ENCODE assay signal across 8 mouse cellular contexts in the genomic region with DNA sequence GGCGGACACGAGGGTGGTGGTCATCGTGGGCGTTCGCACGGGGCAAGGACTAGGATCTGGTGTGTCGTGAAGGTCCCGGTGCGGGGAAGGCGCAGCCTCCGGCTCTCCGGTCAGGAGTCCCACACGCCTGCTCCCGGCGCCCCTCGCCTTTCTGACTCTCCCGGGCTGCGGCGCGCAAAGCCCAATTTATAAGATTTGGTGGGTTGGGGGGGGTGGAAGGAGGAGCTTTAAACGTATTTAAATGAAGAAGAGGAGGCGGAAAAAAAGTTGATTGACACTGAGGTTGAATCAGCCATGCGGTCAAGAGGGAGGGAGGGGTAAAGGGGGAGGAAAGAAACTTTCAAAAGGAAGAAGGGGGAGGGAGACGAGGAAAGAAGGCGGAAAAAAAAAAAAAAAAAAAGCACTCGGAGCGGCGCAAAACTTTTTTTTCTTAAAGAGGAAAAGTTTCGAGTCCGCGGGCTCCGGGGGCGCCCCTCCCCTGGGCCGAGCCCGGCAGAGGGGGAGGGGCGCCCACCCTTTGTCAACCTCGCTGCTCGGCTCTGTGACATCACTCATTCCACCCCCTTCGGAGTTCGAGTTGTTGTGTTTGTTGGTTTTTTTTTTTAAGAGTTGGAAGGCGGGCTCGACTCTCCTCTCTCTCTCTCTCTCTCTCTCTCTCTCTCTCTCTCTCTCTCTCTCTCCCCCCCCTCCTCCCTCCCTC. TPM values are rescaled to one million over a fixed set of nuclear protein-coding genes. Genes with fewer than 3 reads are reported as not detected.
DNase-seq lines count a peak whose midpoint lies in the region; ATAC-seq and TF ChIP-seq lines count a peak whose summit lies in the region.

Gene Zfp36l1 (minus strand): TSS at position 162 of the 700 bp plus-strand sequence.

- under 1% methylated on average over 38 of the region's 42 CpGs for WGBS in embryonic facial prominence, embryonic 12.5 days
- under 1% methylated on average over 39 of the region's 42 CpGs for WGBS in limb, embryonic 15.5 days
- under 1% methylated on average over 41 of the region's 42 CpGs for WGBS in midbrain, postnatal 0 days

- TF ChIP-seq CTCF in midbrain, postnatal 0 days (IDR thresholded peaks at IDR 0.05), result no peak

- peak within 1 kb of the TSS; percentile 92 for H3K4me2 ChIP-seq in embryonic facial prominence, embryonic 12.5 days (replicated peaks)
- H3K4me2 ChIP-seq in limb, embryonic 15.5 days, result peak within 1 kb of the TSS; percentile 79
- H3K4me2 ChIP-seq in midbrain, postnatal 0 days (ENCODE audit: low read depth, low read length, poor library complexity, severe bottlenecking), result peak within 1 kb of the TSS; percentile 84

- peak; percentile 38; the same call in 1 of the 2 replicates for ATAC-seq in embryonic facial prominence, embryonic 12.5 days (ENCODE audit: insufficient number of reproducible peaks, insufficient read depth, low FRiP score, low TSS enrichment)
- ATAC-seq in limb, embryonic 15.5 days (ENCODE audit: insufficient number of reproducible peaks, low FRiP score, low TSS enrichment, low read depth), result peak; percentile 80
- peak; percentile 46; the same call in 1 of the 2 replicates for ATAC-seq in midbrain, postnatal 0 days (ENCODE audit: low FRiP score)

- peaks cover 14% of the 10 kb centered on the region for H3K36me3 ChIP-seq in embryonic facial prominence, embryonic 12.5 days
- H3K36me3 ChIP-seq in limb, embryonic 15.5 days, result peaks cover 9% of the 10 kb centered on the region; the same call in 1 of the 2 replicates
- H3K36me3 ChIP-seq in midbrain, postnatal 0 days (ENCODE audit: insufficient read depth, low read length), result no peaks in the 10 kb centered on the region

- H3K27me3 ChIP-seq in embryonic facial prominence, embryonic 12.5 days, result no peaks in the 10 kb centered on the region
- H3K27me3 ChIP-seq in limb, embryonic 15.5 days, result no peaks in the 10 kb centered on the region
- H3K27me3 ChIP-seq in midbrain, postnatal 0 days (ENCODE audit: insufficient read depth, low read length), result peaks cover 19% of the 10 kb centered on the region

- peak within 1 kb of the TSS; percentile 100 for H3K9ac ChIP-seq in embryonic facial prominence, embryonic 12.5 days
- H3K9ac ChIP-seq in limb, embryonic 15.5 days, result peak within 1 kb of the TSS; percentile 95
- peak within 1 kb of the TSS; percentile 64 for H3K9ac ChIP-seq in midbrain, postnatal 0 days (replicated peaks; ENCODE audit: low read length, poor library complexity, severe bottlenecking)

- DNase-seq in cerebellum, postnatal 10 days, result peak; percentile 77 to 83
- no peak for DNase-seq in cerebellum, adult 11 months
- peak; percentile 97 to 99 for DNase-seq in heart, adult 18-20 months
- peak; percentile 97 for DNase-seq in kidney, adult 18-20 months
- peak; percentile 91 for DNase-seq in midbrain, postnatal 0 days (ENCODE audit: low spot score)
- peak; percentile 87 to 94 for DNase-seq in spleen, postnatal 4 days (ENCODE audit: low spot score in 2 of 2)

- no peaks in the 10 kb centered on the region for H3K9me3 ChIP-seq in embryonic facial prominence, embryonic 12.5 days
- H3K9me3 ChIP-seq in limb, embryonic 15.5 days, result no peaks in the 10 kb centered on the region
- H3K9me3 ChIP-seq in midbrain, postnatal 0 days (ENCODE audit: low read length), result no peaks in the 10 kb centered on the region

- peak within 1 kb of the TSS; percentile 94 for H3K4me3 ChIP-seq in embryonic facial prominence, embryonic 12.5 days
- H3K4me3 ChIP-seq in limb, embryonic 15.5 days, result peak within 1 kb of the TSS; percentile 71
- peak within 1 kb of the TSS; percentile 53 for H3K4me3 ChIP-seq in midbrain, postnatal 0 days (ENCODE audit: low read depth, low read length)

- peaks cover 9% of the 10 kb centered on the region; the same call in 1 of the 2 replicates for H3K4me1 ChIP-seq in embryonic facial prominence, embryonic 12.5 days
- peaks cover 26% of the 10 kb centered on the region for H3K4me1 ChIP-seq in limb, embryonic 15.5 days
- H3K4me1 ChIP-seq in midbrain, postnatal 0 days (ENCODE audit: insufficient read depth, low read length), result peaks cover 9% of the 10 kb centered on the region; the same call in 1 of the 2 replicates

- peak within 1 kb of the TSS; percentile 99 for H3K27ac ChIP-seq in embryonic facial prominence, embryonic 12.5 days
- peak within 1 kb of the TSS; percentile 99 for H3K27ac ChIP-seq in limb, embryonic 15.5 days
- peak within 1 kb of the TSS; percentile 77 for H3K27ac ChIP-seq in midbrain, postnatal 0 days (ENCODE audit: low read depth, low read length)

RNA-seq across cellular contexts. Expression of gene Zfp36l1, which starts in this region (rescaled TPM):
- polyA plus RNA-seq in embryonic facial prominence, embryonic 12.5 days (2016; fragmentation: Nextera tagmentation; extraction: Ambion mirVana), result 115 and 124 TPM in 2 replicates
- total RNA-seq in heart, adult 18-20 months (2021), result 10 to 100 TPM; 84.9 to 91.1 TPM
- polyA plus RNA-seq in limb, embryonic 15.5 days (2015; fragmentation: Nextera tagmentation; extraction: Ambion mirVana), result 147 and 148 TPM in 2 replicates
- total RNA-seq in midbrain, postnatal 0 days (2014; rRNA removed), result 32.7 and 47.4 TPM in 2 replicates
- 46.3 and 48.5 TPM in 2 replicates for polyA plus RNA-seq in midbrain, postnatal 0 days (2015; fragmentation: Nextera tagmentation; extraction: Ambion mirVana)
